Mouse (Mus musculus) heart, embryonic 11.5 days (tissue): ENCODE measurements around the gene Gm13289. TPM values are rescaled to one million over a fixed set of nuclear protein-coding genes. Genes with fewer than 3 reads are reported as not detected.
"Not testable (repeated sequence)": the region's sequence is repeated elsewhere in the genome, so short reads cannot be mapped to it uniquely, and the experiment has no call there.

ENCODE experiments used
- ATAC-seq: fragments of 200-750 bp; cut with Nextera tagmentation; replicated peaks from 2 replicates; pipeline ENCODE4 v1.8.0; 2017; ENCODE audit warnings: moderate library complexity; ENCODE audit not compliant: insufficient number of reproducible peaks, low FRiP score, low TSS enrichment
- H3K27ac ChIP-seq: fragments of 300-500 bp; sonication (generic); 2 replicates; pipeline ENCODE4 v1.5.1; 2014; ENCODE audit warnings: mild to moderate bottlenecking, low read depth, low read length
- H3K27me3 ChIP-seq: fragments of 300-500 bp; sonication (generic); 2 replicates; pipeline ENCODE4 v1.6.1; 2014; ENCODE audit warnings: mild to moderate bottlenecking, low read length, mixed read lengths; ENCODE audit not compliant: control insufficient read depth, insufficient read depth
- H3K36me3 ChIP-seq: fragments of 300-500 bp; sonication (generic); 2 replicates; pipeline ENCODE4 v1.6.1; 2014; ENCODE audit warnings: mild to moderate bottlenecking, low read length, moderate library complexity, mixed read lengths; ENCODE audit not compliant: control insufficient read depth, insufficient read depth
- H3K4me1 ChIP-seq: fragments of 300-500 bp; sonication (generic); 2 replicates; pipeline ENCODE4 v1.6.1; 2014; ENCODE audit warnings: low read length; ENCODE audit not compliant: control insufficient read depth, insufficient read depth
- H3K4me2 ChIP-seq: fragments of 300-500 bp; sonication (generic); 2 replicates; pipeline ENCODE4 v1.6.1; 2014; ENCODE audit warnings: mild to moderate bottlenecking, moderate library complexity
- H3K4me3 ChIP-seq: fragments of 300-500 bp; sonication (generic); 2 replicates; pipeline ENCODE4 v1.5.1; 2014; ENCODE audit warnings: low read depth, low read length
- H3K9ac ChIP-seq: fragments of 300-500 bp; sonication (generic); 2 replicates; pipeline ENCODE4 v1.6.1; 2014; ENCODE audit warnings: mild to moderate bottlenecking, low read depth, low read length, moderate library complexity
- H3K9me3 ChIP-seq: fragments of 300-500 bp; sonication (generic); replicated peaks from 2 replicates; pipeline ENCODE4 v1.6.1; 2016; ENCODE audit warnings: low read length; ENCODE audit not compliant: control insufficient read depth
- WGBS: fragments of 180-500 bp; shearing (Covaris S2); extraction: QIAGEN DNeasy Blood & Tissue Kit; methylation state at CpG from one replicate; pipeline ENCODE4 v1.1.7; 2014; ENCODE audit not compliant: insufficient replicate concordance; 5-methylcytosine and 5-hydroxymethylcytosine counted together
- polyA plus RNA-seq: library from polyadenylated mRNA; unstranded; fragments of >200 nt; fragmentation: Nextera tagmentation; extraction: Ambion mirVana; gene quantifications from 2 replicates; pipeline ENCODE4 v1.2.1, GENCODE M21; 2014

Gm13289 gene
- polyA plus RNA-seq: not detected in 2 replicates

GRCm38 (mm10) chr4:88776622-88777021 lies at the start of gene Gm13289:
Gene Gm13289 (plus strand): TSS chr4:88776922.
- not testable (repeated sequence) for H3K9me3 ChIP-seq, H3K27ac ChIP-seq, ATAC-seq, H3K4me2 ChIP-seq, H3K9ac ChIP-seq, H3K27me3 ChIP-seq, H3K4me1 ChIP-seq, H3K4me3 ChIP-seq, H3K36me3 ChIP-seq
- WGBS: no CpG with 5 or more reads among the region's 29 CpGs

- no peak for ATAC-seq
- H3K27me3 ChIP-seq: no peaks in the 10 kb centered on the region
- H3K4me3 ChIP-seq: no peak overlapping the region
- no peaks in the 10 kb centered on the region for H3K36me3 ChIP-seq
- H3K27ac ChIP-seq: no peak overlapping the region
- WGBS: 10% methylated on average over 1 of the region's 1 CpGs
- H3K4me2 ChIP-seq: no peak overlapping the region
- no peak overlapping the region for H3K9ac ChIP-seq
- H3K4me1 ChIP-seq: no peaks in the 10 kb centered on the region
- H3K9me3 ChIP-seq: no peaks in the 10 kb centered on the region
Measured at GRCm38 (mm10) chr4:88727324-88727723, 49.4 kb upstream of the Gm13289 start.

GRCm38 (mm10) chr4:88738480-88738879 lies 38.2 kb upstream of the Gm13289 start:
- ATAC-seq: no peak
- WGBS: 4% methylated on average over 2 of the region's 2 CpGs
- H3K4me3 ChIP-seq: no peak overlapping the region

GRCm38 (mm10) chr4:88739036-88739435 lies 37.7 kb upstream of the Gm13289 start:
- Histone ChIP-seq H3K4me1 (no peaks in the 10 kb centered on the region), H3K9me3 (no peaks in the 10 kb centered on the region), H3K4me2 (no peak overlapping the region), H3K9ac (no peak overlapping the region), H3K27me3 (no peaks in the 10 kb centered on the region), H3K36me3 (no peaks in the 10 kb centered on the region), H3K4me3 (no peak overlapping the region), H3K27ac (no peak overlapping the region)
- ATAC-seq: no peak
- WGBS: 86% methylated on average over 6 of the region's 6 CpGs

More at GRCm38 (mm10) chr4:88738480-88738879, 38.2 kb upstream of the Gm13289 start:
- Histone ChIP-seq H3K27me3 (no peaks in the 10 kb centered on the region), H3K4me2 (no peak overlapping the region), H3K9ac (no peak overlapping the region), H3K4me1 (no peaks in the 10 kb centered on the region), H3K36me3 (no peaks in the 10 kb centered on the region), H3K27ac (no peak overlapping the region), H3K9me3 (no peaks in the 10 kb centered on the region)

GRCm38 (mm10) chr4:88741426-88741825 lies 35.3 kb upstream of the Gm13289 start:
- Histone ChIP-seq H3K9me3 (no peaks in the 10 kb centered on the region), H3K4me3 (no peak overlapping the region), H3K4me1 (no peaks in the 10 kb centered on the region), H3K27ac (no peak overlapping the region), H3K27me3 (no peaks in the 10 kb centered on the region), H3K36me3 (no peaks in the 10 kb centered on the region), H3K4me2 (no peak overlapping the region), H3K9ac (no peak overlapping the region)
- 81% methylated on average over 4 of the region's 4 CpGs for WGBS
- ATAC-seq: no peak

GRCm38 (mm10) chr4:88742771-88743371 lies 33.9 kb upstream of the Gm13289 start:
- no peak overlapping the region for H3K9ac ChIP-seq
- H3K4me3 ChIP-seq: no peak overlapping the region
- WGBS: 77% methylated on average over 7 of the region's 7 CpGs
- H3K27ac ChIP-seq: no peak overlapping the region
- H3K27me3 ChIP-seq: no peaks in the 10 kb centered on the region
- no peak for ATAC-seq
- no peaks in the 10 kb centered on the region for H3K9me3 ChIP-seq
- no peaks in the 10 kb centered on the region for H3K36me3 ChIP-seq
- no peaks in the 10 kb centered on the region for H3K4me1 ChIP-seq
- H3K4me2 ChIP-seq: no peak overlapping the region

GRCm38 (mm10) chr4:88744207-88744606 lies 32.5 kb upstream of the Gm13289 start:
- ATAC-seq: no peak
- no peaks in the 10 kb centered on the region for H3K27me3 ChIP-seq
- no peaks in the 10 kb centered on the region for H3K4me1 ChIP-seq
- WGBS: 66% methylated on average over 3 of the region's 3 CpGs
- H3K36me3 ChIP-seq: no peaks in the 10 kb centered on the region
- no peak overlapping the region for H3K4me2 ChIP-seq
- H3K4me3 ChIP-seq: no peak overlapping the region
- no peak overlapping the region for H3K9ac ChIP-seq
- no peak overlapping the region for H3K27ac ChIP-seq
- H3K9me3 ChIP-seq: no peaks in the 10 kb centered on the region

GRCm38 (mm10) chr4:88749926-88750325 lies 26.8 kb upstream of the Gm13289 start:
- Histone ChIP-seq H3K9me3 (no peaks in the 10 kb centered on the region), H3K27me3 (no peaks in the 10 kb centered on the region), H3K4me3 (no peak overlapping the region), H3K27ac (no peak overlapping the region), H3K4me2 (no peak overlapping the region), H3K4me1 (no peaks in the 10 kb centered on the region), H3K36me3 (no peaks in the 10 kb centered on the region), H3K9ac (no peak overlapping the region)
- ATAC-seq: no peak
- WGBS: 54% methylated on average over 6 of the region's 6 CpGs

- not testable (repeated sequence) for H3K27me3 ChIP-seq, H3K27ac ChIP-seq, ATAC-seq, H3K9ac ChIP-seq, H3K36me3 ChIP-seq, H3K4me1 ChIP-seq, H3K4me2 ChIP-seq, H3K9me3 ChIP-seq, H3K4me3 ChIP-seq
- WGBS: 54% methylated on average over 14 of the region's 15 CpGs
Measured at GRCm38 (mm10) chr4:88754818-88755340, 21.8 kb upstream of the Gm13289 start, which contains the start of gene Gm13271. Gene Gm13271 (plus strand): TSS chr4:88754868.
